Comparison of ENCODE assay signal across 8 mouse cellular contexts in genomic region chr12:26115339-26115912, GRCm38 (mm10).
DNase-seq lines count a peak whose midpoint lies in the region.

No protein-coding gene starts in this region.

- DNase-seq in embryo, embryonic 10.5 days (ENCODE audit: low spot score): peak; percentile 1
- DNase-seq in embryo, embryonic 11 days: no peak
- DNase-seq in lung, postnatal 14 days: peak; percentile 4
- DNase-seq in lung, postnatal 25 days (ENCODE audit: low spot score): no peak
- DNase-seq in heart, postnatal 36 days: peak; percentile 10 to 19
- peak; percentile 2 for DNase-seq in skeletal muscle tissue, adult 2 months (ENCODE audit: low read depth, low spot score)
- no peak for DNase-seq in kidney, adult 18-20 months
- no peak for DNase-seq in adrenal gland, postnatal 36 days

- intact Hi-C loops in heart, postnatal 36 days (cut with DNase I): no loop called here

Comparison
In these comparisons a context has a peak if more than half of its experiments do, and no peak if none do; other contexts are left out.
1. DNase-seq: peak in embryo, embryonic 10.5 days (single experiment), lung, postnatal 14 days (single experiment), heart, postnatal 36 days (2 of 2) and skeletal muscle tissue, adult 2 months (single experiment); none in embryo, embryonic 11 days (single experiment), lung, postnatal 25 days (single experiment), kidney, adult 18-20 months (single experiment) and adrenal gland, postnatal 36 days (0 of 2).